Mouse (Mus musculus) lung, embryonic 14.5 days (tissue): ENCODE results near the gene Shroom1. TPM values are rescaled to one million over a fixed set of nuclear protein-coding genes. Genes with fewer than 3 reads are reported as not detected.

ENCODE experiments used
- ATAC-seq: fragments of 200-750 bp; cut with Nextera tagmentation; 2 replicates; pipeline ENCODE4 v1.8.0; 2017; ENCODE audit warnings: mild to moderate bottlenecking, moderate TSS enrichment, moderate library complexity; ENCODE audit not compliant: insufficient read depth
- DNase-seq: peaks from one replicate; pipeline ENCODE4 v3.0.0-alpha.2; 2015
- H3K27ac ChIP-seq: fragments of 300-500 bp; sonication (generic); 2 replicates; pipeline ENCODE4 v1.5.1; 2014; ENCODE audit warnings: low read depth, mild to moderate bottlenecking, moderate library complexity
- H3K27me3 ChIP-seq: fragments of 300-500 bp; sonication (generic); 2 replicates; pipeline ENCODE4 v1.6.1; 2014; ENCODE audit warnings: low read length, control low read depth; ENCODE audit not compliant: insufficient read depth
- H3K36me3 ChIP-seq: fragments of 300-500 bp; sonication (generic); 2 replicates; pipeline ENCODE4 v1.6.1; 2014; ENCODE audit warnings: control low read depth; ENCODE audit not compliant: insufficient read depth
- H3K4me1 ChIP-seq: fragments of 300-500 bp; sonication (generic); 2 replicates; pipeline ENCODE4 v1.6.1; 2014; ENCODE audit warnings: antibody characterized with exemption, control low read depth; ENCODE audit not compliant: insufficient read depth
- H3K4me2 ChIP-seq: fragments of 300-500 bp; sonication (generic); 2 replicates; pipeline ENCODE4 v1.6.1; 2014; ENCODE audit warnings: mild to moderate bottlenecking
- H3K4me3 ChIP-seq: fragments of 300-500 bp; sonication (generic); 2 replicates; pipeline ENCODE4 v1.5.1; 2014; ENCODE audit warnings: low read depth, low read length
- H3K9ac ChIP-seq: fragments of 300-500 bp; sonication (generic); 2 replicates; pipeline ENCODE4 v1.6.1; 2014
- H3K9me3 ChIP-seq: fragments of 300-500 bp; sonication (generic); 2 replicates; pipeline ENCODE4 v1.6.1; 2016; ENCODE audit warnings: low read depth, low read length, control low read depth
- CTCF ChIP-seq: IDR thresholded peaks from 2 replicates; pipeline ENCODE4 v1.5.1; 2016; ENCODE audit warnings: antibody characterized with exemption, low read depth
- WGBS: fragments of 180-500 bp; shearing (Covaris S2); extraction: QIAGEN DNeasy Blood & Tissue Kit; methylation state at CpG from one replicate; pipeline ENCODE4 v1.1.7; 2014; 5-methylcytosine and 5-hydroxymethylcytosine counted together
- polyA plus RNA-seq: library from polyadenylated mRNA; unstranded; fragments of >200 nt; fragmentation: Nextera tagmentation; extraction: Ambion mirVana; gene quantifications from 2 replicates; pipeline ENCODE4 v1.2.1, GENCODE M21; 2014

Gene Shroom1
- polyA plus RNA-seq, 1 experiment from 2014 or later = 2.4 TPM

DNA sequence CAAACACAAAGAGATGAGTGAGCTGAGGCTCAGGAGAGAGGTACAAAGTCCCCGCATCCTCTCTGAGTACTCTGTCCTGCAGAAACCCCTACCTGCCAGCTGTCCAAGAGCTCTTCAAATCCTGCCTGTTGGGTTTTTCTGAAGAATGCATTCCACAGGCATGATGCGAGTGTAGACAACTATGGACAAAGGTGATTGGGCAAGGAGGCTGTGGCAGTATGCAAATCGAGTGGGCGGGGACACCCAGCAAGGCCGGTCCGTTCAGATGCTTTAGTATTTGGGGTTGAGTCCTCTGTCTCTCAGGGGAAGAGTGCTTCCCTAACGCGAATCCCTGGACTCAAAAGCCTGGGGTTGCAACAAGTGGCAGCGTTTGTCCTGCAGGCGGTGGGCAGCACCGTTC is 43.6 kb downstream of the Shroom1 start:
- no peaks in the 10 kb centered on the region for H3K9me3 ChIP-seq
- ATAC-seq (peak; percentile 83), DNase-seq (peak; percentile 77)
- no peak overlapping the region for H3K9ac ChIP-seq
- H3K27ac ChIP-seq = no peak overlapping the region
- no peak for TF ChIP-seq CTCF
- 8% methylated on average over 11 of the region's 11 CpGs for WGBS
- peaks cover 4% of the 10 kb centered on the region; the same call in 1 of the 2 replicates for H3K4me1 ChIP-seq
- no peak overlapping the region for H3K4me3 ChIP-seq
- H3K27me3 ChIP-seq = no peaks in the 10 kb centered on the region
- peak overlapping the region; percentile 46 for H3K4me2 ChIP-seq
- no peaks in the 10 kb centered on the region for H3K36me3 ChIP-seq

DNA sequence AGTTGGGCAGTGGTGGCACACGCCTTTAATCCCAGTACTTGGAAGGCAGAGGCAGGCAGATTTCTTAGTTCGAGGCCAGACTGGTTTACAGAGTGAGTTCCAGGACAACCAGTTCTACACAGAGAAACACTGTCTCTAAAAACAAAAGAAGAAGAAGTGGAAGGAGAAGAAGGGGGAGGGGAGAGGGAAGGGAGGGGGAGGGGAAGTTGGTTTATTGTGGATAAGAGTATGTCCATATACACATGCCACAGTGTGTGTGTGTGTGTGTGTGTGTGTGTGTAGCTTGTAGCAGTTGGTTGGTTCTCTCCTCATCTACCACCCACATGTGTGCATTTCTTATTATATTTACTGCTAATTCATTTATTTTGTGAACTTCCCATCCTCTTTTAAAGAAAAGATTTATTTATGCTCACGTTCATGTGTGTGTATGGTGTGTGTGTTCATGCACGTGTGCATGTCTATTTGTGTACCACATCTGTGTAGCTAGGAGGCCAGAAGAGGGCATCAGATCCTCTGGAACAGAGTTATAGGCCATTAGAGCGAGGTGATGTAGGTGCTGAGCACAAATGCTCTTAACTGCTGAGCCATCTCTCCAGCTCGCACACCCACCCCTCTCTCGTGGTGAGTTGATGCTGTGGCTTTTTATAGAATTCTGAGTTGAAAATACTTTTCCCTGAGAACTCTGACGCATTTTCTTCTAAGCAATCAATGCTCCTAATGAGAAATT is 45.2 kb downstream of the Shroom1 start:
- Histone ChIP-seq H3K9ac (no peak overlapping the region), H3K27me3 (no peaks in the 10 kb centered on the region), H3K27ac (no peak overlapping the region), H3K9me3 (no peaks in the 10 kb centered on the region), H3K4me1 (peaks cover 4% of the 10 kb centered on the region; the same call in 1 of the 2 replicates), H3K36me3 (no peaks in the 10 kb centered on the region), H3K4me3 (no peak overlapping the region), H3K4me2 (no peak overlapping the region)
- ATAC-seq = no peak
- TF ChIP-seq CTCF = peak; percentile 31; the same call in 1 of the 2 replicates
- DNase-seq = no peak
- WGBS = 74% methylated on average over 8 of the region's 8 CpGs

DNA sequence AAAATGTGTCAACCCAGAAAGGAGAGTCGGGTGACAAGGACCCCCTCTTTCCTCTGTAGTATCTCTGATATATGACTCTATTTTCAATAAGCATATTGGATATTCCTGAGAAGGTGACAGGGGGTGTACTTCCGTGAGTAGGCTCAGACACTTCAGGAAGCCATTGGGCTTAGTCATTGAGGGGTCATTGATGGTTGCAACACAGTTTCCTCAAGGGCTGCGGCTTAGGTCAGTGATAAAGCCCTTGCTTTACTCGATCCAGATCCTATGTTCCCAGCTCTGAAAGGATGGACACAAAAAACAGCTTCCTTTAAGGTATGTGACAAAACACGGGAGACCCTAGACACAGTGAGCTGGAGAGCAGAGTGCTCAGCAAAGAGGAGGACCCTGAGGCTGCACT is 46.7 kb downstream of the Shroom1 start:
- no peaks in the 10 kb centered on the region for H3K9me3 ChIP-seq
- 73% methylated on average over 5 of the region's 5 CpGs for WGBS
- ATAC-seq = no peak
- H3K4me2 ChIP-seq = no peak overlapping the region
- H3K27me3 ChIP-seq = no peaks in the 10 kb centered on the region
- H3K27ac ChIP-seq = no peak overlapping the region
- no peak overlapping the region for H3K4me3 ChIP-seq
- no peaks in the 10 kb centered on the region for H3K36me3 ChIP-seq
- TF ChIP-seq CTCF = no peak
- DNase-seq = no peak
- peaks cover 4% of the 10 kb centered on the region; the same call in 1 of the 2 replicates for H3K4me1 ChIP-seq
- no peak overlapping the region for H3K9ac ChIP-seq

DNA sequence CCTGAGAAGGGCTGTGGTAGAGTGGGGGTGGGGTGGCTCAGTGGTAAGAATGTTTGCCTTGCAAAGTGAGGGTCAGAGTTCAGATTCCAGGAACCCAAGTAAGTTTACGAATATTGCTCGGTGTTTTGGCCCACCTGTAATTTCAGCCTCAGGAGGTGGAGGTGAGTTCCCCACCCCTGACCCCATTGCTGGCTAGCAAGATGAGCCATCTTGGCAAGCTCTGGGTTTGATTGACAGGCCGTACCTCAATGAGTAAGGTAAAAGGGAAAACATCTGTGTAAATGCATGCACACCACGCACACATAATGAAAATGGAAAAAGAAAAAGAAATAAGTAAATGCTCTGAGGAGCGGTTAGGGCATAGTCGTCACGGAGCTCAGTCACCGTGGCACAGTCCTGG is 47.4 kb downstream of the Shroom1 start:
- Histone ChIP-seq H3K4me2 (no peak overlapping the region), H3K4me3 (no peak overlapping the region), H3K9me3 (no peaks in the 10 kb centered on the region), H3K27me3 (no peaks in the 10 kb centered on the region), H3K27ac (no peak overlapping the region), H3K9ac (no peak overlapping the region), H3K36me3 (no peaks in the 10 kb centered on the region), H3K4me1 (peaks cover 4% of the 10 kb centered on the region; the same call in 1 of the 2 replicates)
- 83% methylated on average over 8 of the region's 8 CpGs for WGBS
- TF ChIP-seq CTCF = no peak
- DNase-seq = no peak
- no peak for ATAC-seq

DNA sequence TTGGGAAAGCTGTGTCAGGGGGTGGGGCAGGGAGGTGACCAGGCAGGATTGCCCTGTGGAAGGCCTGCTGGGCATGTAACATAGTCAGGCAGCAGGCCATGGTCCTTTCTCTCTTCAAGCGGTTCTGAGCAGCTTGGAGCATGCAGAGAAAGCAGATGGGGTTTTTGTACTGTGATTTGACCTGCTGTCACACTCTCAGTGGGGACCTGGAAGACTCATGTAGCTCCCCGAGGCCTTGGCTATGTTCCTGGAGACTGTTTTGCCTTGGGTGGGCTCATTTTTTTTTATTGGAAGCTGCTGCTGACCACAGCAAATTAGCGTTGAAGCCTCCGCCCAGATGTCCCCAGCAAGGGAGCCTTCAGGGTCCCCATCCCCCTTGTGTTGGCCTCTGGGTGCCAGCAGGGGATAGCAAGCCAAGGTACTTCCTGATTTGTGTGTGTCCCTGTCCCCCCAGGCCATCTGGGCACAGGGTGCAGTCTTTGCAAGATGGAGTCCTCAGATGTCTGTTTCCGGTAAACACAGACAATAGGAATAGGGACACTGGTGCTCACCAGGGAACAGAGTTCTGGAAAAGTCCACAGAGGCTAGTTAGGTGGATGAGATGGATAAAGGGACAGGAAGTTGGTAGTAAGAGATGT is 48.1 kb downstream of the Shroom1 start:
- Histone ChIP-seq H3K4me3 (no peak overlapping the region), H3K9ac (no peak overlapping the region), H3K36me3 (no peaks in the 10 kb centered on the region), H3K27ac (no peak overlapping the region), H3K9me3 (no peaks in the 10 kb centered on the region), H3K4me1 (peaks cover 4% of the 10 kb centered on the region; the same call in 1 of the 2 replicates), H3K27me3 (no peaks in the 10 kb centered on the region), H3K4me2 (no peak overlapping the region)
- DNase-seq (no peak), ATAC-seq (no peak)
- WGBS = 68% methylated on average over 5 of the region's 5 CpGs
- TF ChIP-seq CTCF = no peak

DNA sequence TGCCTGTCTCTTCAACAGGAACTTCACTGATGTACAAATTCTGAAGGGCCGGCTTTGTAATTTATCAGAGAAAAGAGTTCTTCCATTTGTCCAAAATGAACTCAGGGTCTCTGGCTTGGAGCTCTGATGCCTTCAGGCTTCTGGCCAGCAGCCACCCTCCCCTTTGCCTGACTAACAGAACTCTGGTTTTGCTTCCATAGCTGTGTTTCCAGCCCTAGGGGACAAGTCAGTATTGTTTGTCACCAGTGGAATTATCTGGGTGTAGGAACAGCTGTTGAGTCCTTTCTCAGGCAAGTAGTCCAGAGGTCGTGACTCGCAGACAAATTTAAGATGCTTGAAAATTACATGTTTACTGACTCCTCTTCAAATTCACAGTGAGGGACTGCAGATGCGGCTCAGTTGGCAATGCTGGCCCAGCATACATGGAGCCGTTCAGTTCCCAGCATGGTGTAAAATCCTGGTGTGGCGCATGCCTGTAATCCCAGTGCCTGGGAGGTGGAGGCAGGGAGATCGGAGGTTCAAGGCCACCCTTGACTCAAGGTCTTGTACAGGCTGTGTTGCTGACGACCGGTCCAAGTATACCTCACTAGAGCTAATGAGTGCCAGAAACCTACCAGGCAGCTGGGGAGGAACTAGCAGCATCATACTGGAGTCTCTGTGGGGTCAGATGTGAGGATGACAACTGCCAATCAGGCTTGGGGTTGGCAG is 50.2 kb downstream of the Shroom1 start:
- DNase-seq = no peak
- no peak overlapping the region for H3K4me3 ChIP-seq
- WGBS = 80% methylated on average over 9 of the region's 9 CpGs

DNA sequence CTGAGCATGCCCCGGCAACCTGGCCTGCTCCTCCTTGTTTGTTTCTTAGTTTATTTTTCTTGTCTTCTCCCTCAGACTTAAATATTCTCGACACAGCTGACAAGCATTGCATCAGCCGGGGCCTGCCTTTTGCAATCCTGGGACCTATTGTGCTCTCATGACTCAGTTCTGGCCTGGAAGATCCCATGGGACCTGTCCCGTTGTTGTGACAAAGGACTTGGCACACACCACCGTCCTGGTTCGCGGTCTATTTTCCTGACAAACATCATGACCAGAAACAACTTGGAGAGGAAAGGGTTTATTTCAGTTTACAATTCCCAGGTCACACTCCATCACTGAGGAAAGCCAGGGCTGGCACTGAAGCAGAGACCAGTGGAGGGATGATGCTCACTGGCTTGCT is 51.1 kb downstream of the Shroom1 start:
- Histone ChIP-seq H3K36me3 (no peaks in the 10 kb centered on the region), H3K27ac (no peak overlapping the region), H3K27me3 (no peaks in the 10 kb centered on the region), H3K9ac (no peak overlapping the region), H3K9me3 (no peaks in the 10 kb centered on the region), H3K4me2 (no peak overlapping the region), H3K4me1 (no peaks in the 10 kb centered on the region), H3K4me3 (no peak overlapping the region)
- ATAC-seq (no peak), DNase-seq (peak; percentile 43)
- 57% methylated on average over 7 of the region's 7 CpGs for WGBS
- TF ChIP-seq CTCF = no peak

More for the DNA sequence above, 50.2 kb downstream of the Shroom1 start:
- Histone ChIP-seq H3K9me3 (no peaks in the 10 kb centered on the region), H3K27ac (no peak overlapping the region), H3K27me3 (no peaks in the 10 kb centered on the region), H3K9ac (no peak overlapping the region), H3K4me1 (no peaks in the 10 kb centered on the region), H3K36me3 (no peaks in the 10 kb centered on the region), H3K4me2 (no peak overlapping the region)
- TF ChIP-seq CTCF = no peak
- no peak for ATAC-seq
